Mouse (Mus musculus) forebrain, embryonic 11.5 days (tissue): Measurements from ENCODE around the gene 4930579F01Rik. TPM values are rescaled to one million over a fixed set of nuclear protein-coding genes. Genes with fewer than 3 reads are reported as not detected.

Experiments
- ATAC-seq: fragments of 200-750 bp; cut with Nextera tagmentation; replicated peaks from 2 replicates; pipeline ENCODE4 v1.8.0; 2017; ENCODE audit warnings: moderate TSS enrichment; ENCODE audit not compliant: low FRiP score
- DNase-seq: peaks from one replicate; pipeline ENCODE4 v3.0.0-alpha.2; 2017; ENCODE audit warnings: low spot score
- H3K27ac ChIP-seq: fragments of 300-500 bp; sonication (generic); 2 replicates; pipeline ENCODE4 v1.5.1; 2014; ENCODE audit warnings: low read depth, low read length
- H3K27me3 ChIP-seq: fragments of 300-500 bp; sonication (generic); 2 replicates; pipeline ENCODE4 v1.6.1; 2014; ENCODE audit warnings: mild to moderate bottlenecking, low read length, mixed read lengths; ENCODE audit not compliant: control insufficient read depth, insufficient read depth
- H3K36me3 ChIP-seq: fragments of 300-500 bp; sonication (generic); 2 replicates; pipeline ENCODE4 v1.6.1; 2014; ENCODE audit warnings: mild to moderate bottlenecking, low read length, moderate library complexity, mixed read lengths; ENCODE audit not compliant: control insufficient read depth, insufficient read depth
- H3K4me1 ChIP-seq: fragments of 300-500 bp; sonication (generic); replicated peaks from 2 replicates; pipeline ENCODE4 v1.6.1; 2014; ENCODE audit warnings: low read length, mixed read lengths; ENCODE audit not compliant: control insufficient read depth, insufficient read depth
- H3K4me2 ChIP-seq: fragments of 300-500 bp; sonication (generic); 2 replicates; pipeline ENCODE4 v1.6.1; 2014; ENCODE audit warnings: low read depth, mild to moderate bottlenecking, low read length, moderate library complexity, mixed read lengths; ENCODE audit not compliant: severe bottlenecking
- H3K4me3 ChIP-seq: fragments of 300-500 bp; sonication (generic); 2 replicates; pipeline ENCODE4 v1.5.1; 2014; ENCODE audit warnings: low read depth, low read length
- H3K9ac ChIP-seq: fragments of 300-500 bp; sonication (generic); 2 replicates; pipeline ENCODE4 v1.6.1; 2014; ENCODE audit warnings: low read length
- H3K9me3 ChIP-seq: fragments of 300-500 bp; sonication (generic); 2 replicates; pipeline ENCODE4 v1.6.1; 2016; ENCODE audit warnings: low read length, mixed read lengths; ENCODE audit not compliant: control insufficient read depth
- whole genome bisulfite sequencing: fragments of 180-500 bp; shearing (Covaris S2); extraction: QIAGEN DNeasy Blood & Tissue Kit; methylation state at CpG from one replicate; pipeline ENCODE4 v1.1.7; 2014; 5-methylcytosine and 5-hydroxymethylcytosine counted together
- polyA plus RNA-seq: library from polyadenylated mRNA; unstranded; fragments of >200 nt; fragmentation: Nextera tagmentation; extraction: Ambion mirVana; gene quantifications from 2 replicates; pipeline ENCODE4 v1.2.1, GENCODE M21; 2014

4930579F01Rik gene
- polyA plus RNA-seq, 1 experiment from 2014 or later = not detected

DNA sequence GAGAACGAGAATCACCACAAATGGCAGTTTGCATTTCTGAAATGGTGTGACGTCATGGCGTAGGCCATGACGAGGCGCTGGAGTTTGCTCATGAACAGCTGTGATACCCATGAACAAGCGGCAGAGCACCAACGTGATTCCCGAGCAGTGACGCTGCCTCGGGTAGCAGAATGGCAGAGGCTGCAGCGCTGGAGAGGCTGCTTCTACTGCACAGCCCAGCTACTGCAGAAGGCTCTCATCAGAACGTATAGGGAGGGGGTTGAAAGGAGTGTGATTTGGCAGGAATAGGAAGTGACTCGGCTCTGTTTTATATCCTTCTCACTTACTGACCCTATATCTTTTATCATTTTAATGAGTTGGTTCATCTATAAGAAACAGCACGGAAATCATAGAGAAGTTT is 74.8 kb downstream of the 4930579F01Rik start:
- no peak for ATAC-seq
- no peak for DNase-seq
- H3K4me2 ChIP-seq = no peak overlapping the region
- WGBS = 84% methylated on average over 14 of the region's 14 CpGs
- H3K27ac ChIP-seq = no peak overlapping the region
- no peaks in the 10 kb centered on the region for H3K36me3 ChIP-seq
- H3K27me3 ChIP-seq = no peaks in the 10 kb centered on the region
- H3K4me1 ChIP-seq = no peaks in the 10 kb centered on the region
- no peak overlapping the region for H3K4me3 ChIP-seq
- H3K9me3 ChIP-seq = no peaks in the 10 kb centered on the region
- no peak overlapping the region for H3K9ac ChIP-seq

DNA sequence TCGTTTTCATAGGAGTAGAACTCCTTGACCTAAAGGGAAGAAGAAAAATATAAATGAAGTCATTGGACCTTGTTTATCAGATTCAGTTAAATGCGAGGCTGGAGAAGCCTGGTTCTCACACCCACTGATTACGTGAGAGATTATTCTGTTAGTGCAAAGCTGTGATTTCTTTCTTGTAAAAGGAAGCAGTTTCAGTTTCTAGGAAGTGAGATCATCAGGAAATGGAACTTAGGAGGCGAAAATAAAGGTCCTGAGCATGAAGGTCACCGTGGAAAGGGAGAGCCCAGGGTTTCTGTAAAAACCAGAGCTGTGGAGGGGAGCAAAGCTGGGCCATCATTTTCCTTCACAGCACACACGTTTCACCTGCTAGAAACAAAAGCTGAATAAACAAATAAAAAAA is 75.2 kb downstream of the 4930579F01Rik start:
- ATAC-seq (no peak), DNase-seq (no peak)
- 76% methylated on average over 6 of the region's 6 CpGs for WGBS
- Histone ChIP-seq H3K27me3 (no peaks in the 10 kb centered on the region), H3K4me3 (no peak overlapping the region), H3K9me3 (no peaks in the 10 kb centered on the region), H3K9ac (no peak overlapping the region), H3K4me1 (no peaks in the 10 kb centered on the region), H3K36me3 (no peaks in the 10 kb centered on the region), H3K27ac (no peak overlapping the region), H3K4me2 (no peak overlapping the region)

DNA sequence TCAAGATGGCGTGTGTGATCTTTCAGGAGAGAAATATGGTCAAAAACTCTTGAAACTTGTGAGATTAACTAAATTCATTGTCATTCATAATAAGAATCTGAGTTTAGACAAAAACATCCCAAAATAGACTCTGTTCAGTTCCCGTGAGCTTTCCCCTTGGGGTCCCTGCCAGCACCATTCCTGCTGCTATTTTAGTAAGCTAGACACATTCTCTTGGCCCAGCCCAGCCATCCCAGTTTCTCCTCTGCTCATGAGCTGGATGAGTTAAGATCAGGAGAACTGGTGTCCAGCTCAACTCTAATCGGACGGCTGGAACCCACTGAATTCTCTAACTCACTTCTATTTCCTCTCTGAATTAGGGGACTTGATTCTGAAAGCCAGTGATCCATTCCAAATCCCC is 76.8 kb downstream of the 4930579F01Rik start:
- 88% methylated on average over 4 of the region's 4 CpGs for WGBS
- Histone ChIP-seq H3K4me1 (no peaks in the 10 kb centered on the region), H3K36me3 (no peaks in the 10 kb centered on the region), H3K9me3 (no peaks in the 10 kb centered on the region), H3K4me3 (no peak overlapping the region), H3K4me2 (no peak overlapping the region), H3K9ac (no peak overlapping the region), H3K27me3 (no peaks in the 10 kb centered on the region), H3K27ac (no peak overlapping the region)
- no peak for ATAC-seq
- no peak for DNase-seq

DNA sequence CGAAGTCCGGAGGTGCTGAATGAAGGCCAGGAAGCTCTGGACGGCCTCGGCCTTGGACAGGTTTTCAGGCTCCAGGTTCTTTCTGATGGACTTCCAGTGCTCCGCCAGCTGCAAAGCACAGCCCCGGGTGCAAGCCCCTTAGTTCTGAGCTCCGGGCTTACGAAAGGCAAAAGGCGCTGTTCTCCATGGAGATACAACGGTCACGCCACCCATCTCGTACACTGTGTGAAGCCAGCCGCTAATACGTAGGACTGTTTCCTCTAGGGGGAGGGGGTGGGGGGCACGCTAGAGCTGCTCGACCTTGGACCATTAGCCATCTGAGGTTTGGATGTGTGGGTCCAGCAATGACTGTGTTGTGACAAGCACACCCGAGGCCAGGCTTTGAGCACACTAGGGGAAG is 79.5 kb downstream of the 4930579F01Rik start:
- ATAC-seq (no peak), DNase-seq (no peak)
- Histone ChIP-seq H3K9me3 (no peaks in the 10 kb centered on the region), H3K4me2 (no peak overlapping the region), H3K36me3 (no peaks in the 10 kb centered on the region), H3K27ac (no peak overlapping the region), H3K4me3 (no peak overlapping the region), H3K4me1 (no peaks in the 10 kb centered on the region), H3K9ac (no peak overlapping the region), H3K27me3 (no peaks in the 10 kb centered on the region)
- WGBS = 91% methylated on average over 17 of the region's 17 CpGs

Other genes with a start within 250 kb of the 4930579F01Rik start
- 4.8 and 6.9 TPM in 2 replicates for gene Dapp1, start 212.3 kb downstream of the 4930579F01Rik start, polyA plus RNA-seq
- 0.09 TPM in 1 of 2 replicates, not detected in the other for gene 1110002E22Rik, start 128.8 kb downstream of the 4930579F01Rik start, polyA plus RNA-seq
- gene Gm5105, start 126.4 kb downstream of the 4930579F01Rik start, polyA plus RNA-seq = not detected in 2 replicates
- 15.1 and 16.2 TPM in 2 replicates for gene Trmt10a, start 50.4 kb downstream of the 4930579F01Rik start, polyA plus RNA-seq
- gene Mttp, start 48.9 kb downstream of the 4930579F01Rik start, polyA plus RNA-seq = 11.4 and 12.5 TPM in 2 replicates
- 0.16 TPM in 1 of 2 replicates, not detected in the other for gene Adh7, start 23.9 kb upstream of the 4930579F01Rik start, polyA plus RNA-seq
- 0.16 and 0.44 TPM in 2 replicates for gene Adh1, start 67.2 kb upstream of the 4930579F01Rik start, polyA plus RNA-seq
- not detected in 2 replicates for gene Adh6a, start 119.5 kb upstream of the 4930579F01Rik start, polyA plus RNA-seq
- gene Adh6b, start 147.9 kb upstream of the 4930579F01Rik start, polyA plus RNA-seq = 0.17 and 0.36 TPM in 2 replicates
- not detected in 2 replicates for gene Adh4, start 221.6 kb upstream of the 4930579F01Rik start, polyA plus RNA-seq
- gene Adh5, start 249.3 kb upstream of the 4930579F01Rik start, polyA plus RNA-seq = 263 and 266 TPM in 2 replicates